Mouse (Mus musculus) hindbrain, embryonic 11.5 days (tissue): ENCODE data around the gene Kcne4. TPM values are rescaled to one million over a fixed set of nuclear protein-coding genes. Genes with fewer than 3 reads are reported as not detected.

Source experiments
- ATAC-seq: fragments of 200-750 bp; cut with Nextera tagmentation; 2 replicates; pipeline ENCODE4 v1.8.0; 2017; ENCODE audit warnings: mild to moderate bottlenecking, moderate TSS enrichment, moderate library complexity; ENCODE audit not compliant: low FRiP score
- DNase-seq: peaks from one replicate; pipeline ENCODE4 v3.0.0-alpha.2; 2015; ENCODE audit warnings: low spot score
- H3K27ac ChIP-seq: fragments of 300-500 bp; sonication (generic); 2 replicates; pipeline ENCODE4 v1.5.1; 2014; ENCODE audit warnings: mild to moderate bottlenecking, low read depth, low read length
- H3K27me3 ChIP-seq: fragments of 300-500 bp; sonication (generic); 2 replicates; pipeline ENCODE4 v1.6.1; 2014; ENCODE audit warnings: mild to moderate bottlenecking, low read length, moderate library complexity, mixed read lengths; ENCODE audit not compliant: control insufficient read depth, insufficient read depth
- H3K36me3 ChIP-seq: fragments of 300-500 bp; sonication (generic); 2 replicates; pipeline ENCODE4 v1.6.1; 2014; ENCODE audit warnings: mild to moderate bottlenecking, low read length, moderate library complexity, mixed read lengths; ENCODE audit not compliant: control insufficient read depth, insufficient read depth
- H3K4me1 ChIP-seq: fragments of 300-500 bp; sonication (generic); replicated peaks from 2 replicates; pipeline ENCODE4 v1.6.1; 2014; ENCODE audit warnings: low read length, mixed read lengths; ENCODE audit not compliant: control insufficient read depth, insufficient read depth
- H3K4me2 ChIP-seq: fragments of 300-500 bp; sonication (generic); replicated peaks from 2 replicates; pipeline ENCODE4 v1.6.1; 2014; ENCODE audit warnings: mild to moderate bottlenecking, low read depth, low read length
- H3K4me3 ChIP-seq: fragments of 300-500 bp; sonication (generic); 2 replicates; pipeline ENCODE4 v1.5.1; 2014; ENCODE audit warnings: low read depth, low read length
- H3K9ac ChIP-seq: fragments of 300-500 bp; sonication (generic); 2 replicates; pipeline ENCODE4 v1.6.1; 2014; ENCODE audit warnings: low read depth, low read length
- H3K9me3 ChIP-seq: fragments of 300-500 bp; sonication (generic); 2 replicates; pipeline ENCODE4 v1.6.1; 2016; ENCODE audit warnings: low read length; ENCODE audit not compliant: control insufficient read depth
- WGBS: fragments of 180-500 bp; shearing (Covaris S2); extraction: QIAGEN DNeasy Blood & Tissue Kit; methylation state at CpG from one replicate; pipeline ENCODE4 v1.1.7; 2014; 5-methylcytosine and 5-hydroxymethylcytosine counted together
- polyA plus RNA-seq: library from polyadenylated mRNA; unstranded; fragments of >200 nt; fragmentation: Nextera tagmentation; extraction: Ambion mirVana; gene quantifications from 2 replicates; pipeline ENCODE4 v1.2.1, GENCODE M21; 2014

Kcne4 gene
- polyA plus RNA-seq, 1 experiment from 2014 or later, result 0.74 TPM

DNA sequence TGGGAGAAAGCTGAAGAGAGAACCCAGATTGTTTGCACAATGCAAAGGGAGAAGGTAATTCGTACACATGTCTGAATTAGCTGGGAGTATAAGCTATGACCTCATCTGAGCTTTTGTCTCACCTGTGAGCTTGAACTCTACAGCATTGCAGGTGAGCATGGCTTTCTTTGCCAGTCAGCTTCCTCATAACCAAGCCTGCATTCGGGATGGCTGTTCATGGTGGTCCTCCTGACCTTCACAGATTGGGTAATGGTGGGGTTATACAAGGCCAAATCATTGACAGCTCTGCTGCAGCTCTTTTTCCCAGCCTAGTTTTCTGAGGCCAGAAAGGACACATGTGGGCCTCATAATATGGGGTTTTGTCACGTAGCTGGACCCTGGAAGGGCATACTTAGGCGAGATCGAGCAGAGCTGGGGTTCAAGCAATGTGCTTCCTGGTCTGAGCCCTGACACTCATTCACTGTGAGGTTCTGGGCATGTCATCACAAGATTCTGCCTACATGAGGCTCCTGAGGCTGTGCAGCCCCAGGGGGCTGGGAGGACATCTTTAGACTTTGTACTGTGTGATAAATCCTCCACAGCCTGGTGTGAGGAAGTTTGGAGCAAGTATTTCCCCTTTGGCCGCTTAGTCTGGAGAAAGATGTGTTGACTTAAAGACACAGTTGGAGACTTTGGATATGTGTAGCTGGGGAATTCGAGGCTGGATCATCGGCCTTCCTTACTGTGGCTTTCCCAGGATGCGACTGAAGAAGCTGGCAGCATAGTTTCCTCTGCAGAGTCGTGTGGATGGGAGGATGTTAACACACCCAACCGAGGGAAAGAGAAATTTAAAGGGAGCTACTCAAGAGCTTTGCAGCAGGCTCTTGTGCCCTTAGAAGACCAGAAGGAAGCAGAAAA, 2.3 kb downstream of the Kcne4 start:
- Histone ChIP-seq H3K27me3 (no peaks in the 10 kb centered on the region), H3K4me3 (no peak overlapping the region), H3K4me2 (no peak overlapping the region), H3K9ac (no peak overlapping the region), H3K36me3 (no peaks in the 10 kb centered on the region), H3K4me1 (no peaks in the 10 kb centered on the region), H3K9me3 (no peaks in the 10 kb centered on the region), H3K27ac (no peak overlapping the region)
- DNase-seq (no peak), ATAC-seq (no peak)
- 71% methylated on average over 11 of the region's 11 CpGs for WGBS

DNA sequence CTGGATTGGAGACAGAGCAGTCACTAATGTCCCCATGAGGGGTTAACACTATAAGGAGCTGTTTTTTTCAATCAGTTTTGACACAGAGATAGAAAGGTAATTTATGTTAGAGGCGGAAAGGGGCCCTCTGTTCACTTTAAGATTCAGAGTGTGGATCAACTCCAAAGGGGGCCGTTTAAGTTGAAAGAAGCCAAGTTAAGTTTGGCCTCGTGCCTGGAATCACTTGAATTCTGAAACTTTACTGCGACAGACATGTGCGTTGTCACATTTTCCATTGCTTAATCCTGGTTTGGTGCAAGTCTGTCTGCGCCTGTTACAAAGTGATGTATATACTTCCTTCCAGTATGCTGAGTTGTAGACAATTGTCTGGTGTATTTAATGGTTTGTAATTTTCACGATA, 3.0 kb downstream of the Kcne4 start:
- no peak overlapping the region for H3K4me3 ChIP-seq
- no peaks in the 10 kb centered on the region for H3K36me3 ChIP-seq
- H3K4me2 ChIP-seq, result no peak overlapping the region
- H3K9ac ChIP-seq, result no peak overlapping the region
- H3K4me1 ChIP-seq, result no peaks in the 10 kb centered on the region
- DNase-seq (no peak), ATAC-seq (no peak)
- 65% methylated on average over 7 of the region's 7 CpGs for WGBS
- H3K27ac ChIP-seq, result no peak overlapping the region
- H3K9me3 ChIP-seq, result no peaks in the 10 kb centered on the region
- no peaks in the 10 kb centered on the region for H3K27me3 ChIP-seq

DNA sequence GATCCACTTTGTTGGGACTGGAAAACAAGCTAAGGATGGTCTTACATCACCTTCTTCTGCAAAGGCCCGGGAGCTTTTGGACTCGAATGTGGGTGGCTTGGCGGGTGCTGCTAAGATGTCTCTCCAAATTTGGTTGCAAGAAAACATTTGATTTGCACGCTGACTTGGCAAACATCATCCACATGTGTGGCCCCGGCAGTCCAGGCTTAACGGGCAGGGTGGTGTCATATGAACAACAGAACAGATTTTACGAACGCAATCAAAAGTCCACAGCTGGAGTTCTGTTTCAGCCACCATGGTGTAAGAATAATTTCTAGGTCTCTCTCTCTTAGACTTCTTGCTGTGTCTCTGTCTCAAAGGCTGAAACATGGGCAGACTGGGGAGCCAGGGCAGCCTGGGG, 3.6 kb downstream of the Kcne4 start:
- H3K36me3 ChIP-seq, result no peaks in the 10 kb centered on the region
- no peak overlapping the region for H3K4me2 ChIP-seq
- H3K9me3 ChIP-seq, result no peaks in the 10 kb centered on the region
- H3K27me3 ChIP-seq, result no peaks in the 10 kb centered on the region
- no peak for DNase-seq
- no peaks in the 10 kb centered on the region for H3K4me1 ChIP-seq
- H3K4me3 ChIP-seq, result no peak overlapping the region
- WGBS, result 80% methylated on average over 8 of the region's 8 CpGs
- ATAC-seq, result no peak
- no peak overlapping the region for H3K9ac ChIP-seq
- H3K27ac ChIP-seq, result no peak overlapping the region

DNA sequence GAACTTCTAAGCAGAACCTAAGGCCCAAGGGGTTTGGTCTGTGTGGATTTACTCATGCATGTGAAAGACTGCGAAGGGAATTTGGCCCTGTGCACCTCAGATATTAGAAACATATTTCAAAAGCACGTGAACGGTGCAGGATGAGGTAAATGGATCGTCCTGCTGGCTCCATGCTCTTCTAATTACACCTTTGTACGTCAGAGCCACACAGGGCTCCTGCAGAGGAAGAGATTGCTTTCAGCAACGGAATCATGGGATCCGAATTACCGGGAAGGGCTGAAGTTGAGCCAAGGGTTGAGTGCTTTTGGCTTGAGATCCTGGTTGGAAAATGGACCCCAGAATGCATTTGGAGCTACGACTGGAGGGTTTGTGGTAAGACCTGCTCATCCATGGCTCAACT, 4.6 kb downstream of the Kcne4 start:
- Histone ChIP-seq H3K9ac (no peak overlapping the region), H3K27ac (no peak overlapping the region), H3K36me3 (no peaks in the 10 kb centered on the region), H3K4me3 (no peak overlapping the region), H3K27me3 (no peaks in the 10 kb centered on the region), H3K9me3 (no peaks in the 10 kb centered on the region), H3K4me1 (no peaks in the 10 kb centered on the region), H3K4me2 (no peak overlapping the region)
- 67% methylated on average over 9 of the region's 9 CpGs for WGBS
- DNase-seq (peak; percentile 13), ATAC-seq (no peak)

DNA sequence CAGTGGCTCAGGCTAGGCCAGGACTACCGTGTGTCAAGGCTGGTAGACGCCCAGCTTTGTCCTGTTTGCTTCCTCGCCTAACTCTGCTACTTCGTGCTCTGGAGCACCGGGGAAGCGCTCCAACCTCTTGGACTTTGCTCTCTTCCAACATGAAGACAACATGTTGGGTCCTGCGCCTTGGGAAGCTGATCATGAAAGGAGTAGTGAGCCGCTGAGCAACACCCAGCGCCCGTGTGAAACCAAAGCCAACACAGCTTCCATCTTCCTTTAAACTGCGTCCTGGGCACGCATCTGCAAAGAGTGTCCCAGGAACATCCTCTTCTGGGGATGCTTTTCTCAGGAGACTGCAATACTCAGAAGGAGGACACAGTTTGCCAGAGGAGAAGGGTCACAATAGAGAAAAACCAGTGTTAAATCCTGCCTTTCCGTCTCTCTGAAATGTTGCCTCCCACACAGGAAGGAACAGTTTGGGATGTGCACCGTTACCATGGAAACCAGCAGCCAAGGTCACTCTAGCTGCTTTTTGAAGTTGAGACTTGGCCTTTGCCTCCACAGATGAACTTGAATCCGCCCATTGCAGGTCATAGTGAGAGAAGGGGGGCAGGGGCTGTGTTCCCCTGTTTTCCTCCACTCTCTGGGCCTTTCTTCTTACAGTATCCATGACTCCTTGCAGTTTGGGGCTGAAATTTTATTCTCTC, 5.3 kb downstream of the Kcne4 start:
- H3K27ac ChIP-seq, result no peak overlapping the region
- no peak for DNase-seq
- 90% methylated on average over 15 of the region's 15 CpGs for WGBS

DNA sequence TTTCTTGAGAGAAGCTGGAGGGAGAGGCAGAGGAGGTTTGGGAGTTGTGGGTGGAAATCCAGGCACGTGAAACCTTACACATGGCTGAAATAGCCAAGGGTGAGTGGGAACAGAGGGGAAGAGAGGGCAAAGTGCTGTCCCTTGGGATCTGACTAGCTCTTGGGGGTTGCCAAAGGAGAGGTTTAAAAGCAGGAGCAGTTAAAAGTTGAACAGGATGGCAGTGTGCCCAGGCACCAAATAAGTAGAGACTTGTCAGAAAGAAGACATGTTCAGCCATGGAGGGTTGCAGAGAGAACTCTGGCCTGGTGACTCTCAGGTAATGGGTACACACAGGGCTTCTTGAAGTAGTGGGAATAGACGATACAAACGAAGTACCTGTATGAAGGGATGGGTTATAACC, 8.7 kb downstream of the Kcne4 start:
- no peak for ATAC-seq
- no peaks in the 10 kb centered on the region for H3K4me1 ChIP-seq
- H3K27me3 ChIP-seq, result no peaks in the 10 kb centered on the region
- H3K36me3 ChIP-seq, result no peaks in the 10 kb centered on the region
- H3K4me3 ChIP-seq, result no peak overlapping the region
- no peak overlapping the region for H3K4me2 ChIP-seq
- 81% methylated on average over 3 of the region's 3 CpGs for WGBS
- no peak overlapping the region for H3K27ac ChIP-seq
- no peaks in the 10 kb centered on the region for H3K9me3 ChIP-seq
- H3K9ac ChIP-seq, result no peak overlapping the region
- DNase-seq, result no peak

More for the DNA sequence above, 5.3 kb downstream of the Kcne4 start:
- Histone ChIP-seq H3K9me3 (no peaks in the 10 kb centered on the region), H3K36me3 (no peaks in the 10 kb centered on the region), H3K27me3 (no peaks in the 10 kb centered on the region), H3K9ac (no peak overlapping the region), H3K4me1 (no peaks in the 10 kb centered on the region), H3K4me3 (no peak overlapping the region), H3K4me2 (no peak overlapping the region)
- no peak for ATAC-seq

DNA sequence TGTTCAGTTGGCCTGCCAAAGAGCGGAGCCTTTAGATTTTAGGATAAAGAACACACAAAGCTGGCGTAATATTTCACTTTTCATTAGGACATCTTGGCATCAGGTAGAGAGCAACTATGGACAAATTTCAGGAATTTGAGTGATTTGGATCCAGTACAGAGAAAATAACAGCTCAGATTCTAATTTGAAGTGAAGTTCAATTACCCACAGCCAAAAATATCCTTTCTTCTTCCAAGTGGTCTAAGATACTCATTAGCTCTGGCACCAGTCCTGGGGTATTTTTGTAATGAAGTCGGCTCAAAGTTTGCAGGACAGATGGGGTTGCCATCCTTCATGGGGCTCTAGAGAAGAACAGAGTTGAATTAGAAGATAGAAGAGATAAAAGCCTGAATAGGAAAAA, 21.9 kb downstream of the Kcne4 start:
- ATAC-seq (no peak), DNase-seq (no peak)
- H3K27ac ChIP-seq, result no peak overlapping the region
- no peak overlapping the region for H3K9ac ChIP-seq
- no peaks in the 10 kb centered on the region for H3K4me1 ChIP-seq
- WGBS, result 95% methylated on average over 3 of the region's 3 CpGs
- H3K4me3 ChIP-seq, result no peak overlapping the region
- no peak overlapping the region for H3K4me2 ChIP-seq
- H3K9me3 ChIP-seq, result no peaks in the 10 kb centered on the region
- H3K36me3 ChIP-seq, result no peaks in the 10 kb centered on the region
- H3K27me3 ChIP-seq, result no peaks in the 10 kb centered on the region

DNA sequence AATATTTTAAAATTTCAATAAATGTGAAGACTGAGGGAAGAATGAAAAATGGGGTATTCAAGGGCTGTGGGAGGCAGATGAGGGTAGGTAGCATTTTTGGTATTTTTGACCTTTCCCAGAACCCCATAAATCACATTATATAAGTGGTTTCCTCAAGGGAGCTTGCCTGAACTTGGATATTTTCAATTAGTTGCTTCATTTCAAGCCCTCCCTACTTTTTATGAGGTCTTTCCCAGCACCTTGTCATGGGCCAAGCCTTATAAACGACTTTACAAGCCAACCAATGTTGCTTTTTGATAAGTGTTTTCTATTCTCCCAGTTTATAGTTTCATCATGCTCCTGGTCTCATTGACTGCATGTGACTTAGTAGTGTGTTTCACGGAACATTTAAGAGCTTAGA, 24.2 kb downstream of the Kcne4 start:
- H3K9me3 ChIP-seq, result no peaks in the 10 kb centered on the region
- WGBS, result 79% methylated on average over 2 of the region's 2 CpGs
- no peak for DNase-seq

DNA sequence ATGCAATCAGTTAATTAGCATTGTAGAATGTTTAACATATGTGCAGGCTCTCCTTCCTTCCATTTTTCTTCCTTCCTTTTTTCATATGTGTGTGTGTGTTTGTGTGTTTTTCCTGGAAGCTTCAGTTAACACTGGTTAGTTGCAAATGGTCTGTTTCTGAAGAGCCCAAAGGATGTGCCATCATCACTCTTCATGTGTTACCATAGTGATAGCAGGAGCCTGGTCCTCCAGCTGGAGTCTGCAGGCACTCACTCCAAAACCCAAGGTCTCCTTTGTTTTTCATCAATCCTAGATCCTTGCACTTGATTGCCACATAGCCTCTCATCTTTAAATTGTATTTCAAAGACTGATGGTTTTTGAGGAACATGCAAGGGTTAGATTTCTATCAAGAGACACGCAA, 29.1 kb downstream of the Kcne4 start:
- H3K9me3 ChIP-seq, result no peaks in the 10 kb centered on the region
- no peak overlapping the region for H3K9ac ChIP-seq
- no peaks in the 10 kb centered on the region for H3K4me1 ChIP-seq
- DNase-seq (no peak), ATAC-seq (no peak)
- WGBS, result 89% methylated on average over 1 of the region's 1 CpGs
- no peaks in the 10 kb centered on the region for H3K27me3 ChIP-seq
- H3K36me3 ChIP-seq, result no peaks in the 10 kb centered on the region
- H3K27ac ChIP-seq, result no peak overlapping the region
- H3K4me3 ChIP-seq, result no peak overlapping the region
- H3K4me2 ChIP-seq, result no peak overlapping the region

More for the DNA sequence above, 24.2 kb downstream of the Kcne4 start:
- Histone ChIP-seq H3K27ac (no peak overlapping the region), H3K4me1 (no peaks in the 10 kb centered on the region), H3K27me3 (no peaks in the 10 kb centered on the region), H3K36me3 (no peaks in the 10 kb centered on the region), H3K4me2 (no peak overlapping the region), H3K9ac (no peak overlapping the region), H3K4me3 (no peak overlapping the region)
- ATAC-seq, result no peak
